Mouse (Mus musculus) skeletal muscle tissue, adult 2 months (tissue): ENCODE results near the gene Nkx2-3.

Experiments
- DNase-seq: peaks from one replicate; pipeline ENCODE4 v3.0.0-alpha.2; 2012; ENCODE audit warnings: low read depth, low spot score

Gene Nkx2-3

DNA sequence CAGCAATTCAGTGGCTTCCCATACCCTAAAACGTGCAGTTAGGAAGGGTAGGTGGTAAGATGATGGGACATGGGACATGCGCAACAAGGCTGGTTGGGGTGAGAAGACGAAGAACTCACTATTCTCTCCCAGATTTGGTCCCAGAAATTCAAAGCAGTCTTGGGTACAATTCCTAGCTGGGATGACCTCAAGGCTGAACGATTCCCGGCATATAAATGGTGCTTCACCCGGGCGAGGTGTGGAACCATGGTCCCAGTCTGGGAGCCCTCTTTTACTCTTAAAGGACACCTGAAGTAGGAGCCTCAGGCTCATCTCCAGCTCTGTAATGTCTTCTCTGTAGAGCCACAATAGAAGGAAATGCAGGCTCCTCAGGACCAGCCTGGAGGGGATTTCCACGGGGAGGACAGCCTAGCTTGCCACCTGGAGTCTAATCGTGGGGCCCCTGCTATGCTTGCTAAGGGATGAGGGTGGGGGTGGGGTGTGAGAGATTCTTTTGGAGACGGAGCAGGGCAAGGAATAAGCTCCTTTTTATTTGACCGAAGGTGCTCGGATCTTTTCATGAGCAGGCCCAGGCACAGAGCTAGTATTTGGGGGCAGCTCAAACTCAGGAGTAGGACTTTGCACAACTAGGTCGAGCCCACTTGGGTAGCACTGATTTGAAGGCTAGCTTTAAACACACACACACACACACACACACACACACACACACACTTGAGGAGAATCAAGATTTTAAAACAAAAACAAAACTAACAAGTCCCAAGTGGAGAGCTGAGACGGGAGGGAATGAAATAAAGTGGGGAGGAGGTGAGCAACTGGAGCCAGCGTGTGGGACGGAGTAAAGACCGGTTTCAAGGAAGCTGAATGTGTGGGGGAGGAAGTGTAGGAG is 6.2 kb upstream of the Nkx2-3 start:
- DNase-seq, result no peak

DNA sequence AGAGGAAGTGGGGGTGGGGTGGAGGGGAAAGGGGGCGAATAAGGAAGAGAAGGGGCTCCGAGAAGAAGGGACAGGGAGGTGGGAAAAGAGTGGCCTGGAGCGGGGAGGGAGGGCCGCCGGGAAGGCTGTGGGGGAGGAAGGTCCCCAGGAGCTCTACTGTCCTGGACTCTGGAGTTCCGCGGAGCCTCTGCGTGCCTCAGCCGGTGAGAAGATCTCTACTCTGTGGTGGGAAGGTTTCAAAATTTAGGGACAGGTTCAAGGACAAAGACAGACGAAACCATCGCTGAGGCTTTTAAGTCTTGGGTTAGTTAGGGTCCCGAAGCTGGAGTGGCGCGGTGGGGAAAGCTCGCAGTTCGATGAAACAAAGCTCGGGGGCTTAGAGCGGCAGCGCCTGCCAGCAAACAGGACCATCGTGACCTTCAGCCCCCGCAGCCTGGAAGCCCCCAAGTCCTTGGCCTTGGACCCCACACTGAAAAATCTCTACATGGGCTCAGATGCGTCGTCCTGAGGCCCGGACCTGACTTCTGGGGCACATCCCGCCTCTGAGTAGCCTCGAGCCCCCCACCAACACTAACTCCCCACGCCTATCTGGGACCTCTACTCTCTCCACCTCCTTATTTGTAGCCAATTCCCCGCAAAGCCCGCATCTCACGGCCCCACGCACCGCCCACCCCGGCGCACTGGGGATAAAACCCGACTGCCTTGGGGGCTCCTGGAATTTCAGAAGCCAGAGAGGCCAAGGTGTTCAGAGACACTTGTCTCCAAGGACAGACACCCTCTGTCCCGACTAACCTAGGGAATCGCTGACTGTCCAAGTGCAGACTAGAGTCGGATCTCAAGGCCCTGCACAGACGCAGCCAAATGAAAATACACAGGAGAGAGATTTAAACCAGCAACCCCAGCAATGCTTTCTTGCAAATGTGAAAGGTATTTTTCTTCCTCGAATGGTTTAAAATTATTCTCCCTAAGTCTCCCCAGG is 5.3 kb upstream of the Nkx2-3 start:
- DNase-seq, result no peak

DNA sequence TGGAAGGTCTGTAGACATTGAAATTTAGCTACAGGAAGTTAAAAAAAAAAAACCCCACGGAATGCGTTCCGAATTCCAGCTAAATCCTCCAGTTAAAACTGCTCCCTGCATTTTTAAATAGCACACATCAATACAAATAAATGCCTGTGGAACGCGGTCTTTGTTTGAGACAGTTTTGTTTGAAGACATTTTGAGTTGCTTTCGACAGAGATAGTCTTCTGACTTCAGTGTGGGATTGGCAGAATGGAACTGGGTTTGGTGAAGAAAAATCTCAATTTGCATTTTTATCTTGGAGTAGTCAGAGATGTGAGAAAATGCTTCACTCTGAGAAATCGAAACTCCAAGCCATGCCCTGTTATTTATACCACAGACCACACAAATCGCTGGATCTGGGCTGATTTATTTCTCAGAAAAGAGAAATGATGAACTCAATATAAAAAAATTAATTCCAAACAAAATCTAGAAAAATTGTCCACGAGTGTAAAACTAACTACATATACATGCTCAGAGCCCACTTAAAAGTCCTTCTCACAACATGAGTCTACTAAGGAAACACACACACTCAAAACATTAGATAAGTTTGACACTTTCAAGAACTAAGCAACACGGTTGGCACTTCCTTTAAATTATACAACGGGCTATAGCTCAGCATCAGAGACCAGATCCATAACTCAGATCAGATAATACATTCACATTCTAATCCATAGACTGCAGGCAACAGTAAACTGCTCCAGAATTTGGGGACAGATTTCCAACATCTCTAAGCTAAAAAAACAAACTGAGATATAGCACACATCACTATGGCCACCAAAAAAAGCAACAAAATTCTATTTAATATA is 4.1 kb upstream of the Nkx2-3 start:
- no peak for DNase-seq

DNA sequence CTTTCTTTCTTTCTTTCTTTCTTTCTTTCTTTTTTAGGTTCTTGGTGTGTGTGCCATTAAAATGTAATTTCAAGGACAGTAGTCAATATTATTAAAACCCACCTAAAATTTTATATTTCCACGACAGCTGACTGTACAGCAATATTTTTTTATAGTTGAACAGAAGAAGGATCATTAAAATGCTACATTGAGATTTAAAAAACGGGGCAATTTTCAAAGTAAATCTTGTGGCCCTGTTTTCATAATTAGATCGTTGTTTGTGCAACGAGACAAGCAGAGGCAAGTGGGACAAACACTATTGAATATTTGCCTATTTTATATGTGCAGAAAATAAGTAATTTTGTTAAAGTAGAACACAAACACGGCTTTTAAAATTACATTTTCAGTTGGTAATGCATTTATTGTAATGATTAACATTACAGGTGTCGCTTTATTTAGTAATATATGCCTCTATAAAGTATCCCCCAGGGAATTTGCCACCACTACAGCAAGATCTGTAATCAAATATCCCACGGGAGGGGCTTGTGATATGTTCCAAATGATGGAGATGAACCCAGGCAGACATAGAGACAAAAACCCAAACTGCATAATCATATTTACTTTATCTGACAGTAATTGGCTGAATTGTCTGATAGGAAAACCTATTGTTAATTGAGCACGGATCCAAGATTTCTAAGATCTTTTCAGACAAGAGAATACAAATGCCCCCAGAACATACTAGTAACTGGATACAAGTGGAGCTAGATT is 3.2 kb upstream of the Nkx2-3 start:
- no peak for DNase-seq

DNA sequence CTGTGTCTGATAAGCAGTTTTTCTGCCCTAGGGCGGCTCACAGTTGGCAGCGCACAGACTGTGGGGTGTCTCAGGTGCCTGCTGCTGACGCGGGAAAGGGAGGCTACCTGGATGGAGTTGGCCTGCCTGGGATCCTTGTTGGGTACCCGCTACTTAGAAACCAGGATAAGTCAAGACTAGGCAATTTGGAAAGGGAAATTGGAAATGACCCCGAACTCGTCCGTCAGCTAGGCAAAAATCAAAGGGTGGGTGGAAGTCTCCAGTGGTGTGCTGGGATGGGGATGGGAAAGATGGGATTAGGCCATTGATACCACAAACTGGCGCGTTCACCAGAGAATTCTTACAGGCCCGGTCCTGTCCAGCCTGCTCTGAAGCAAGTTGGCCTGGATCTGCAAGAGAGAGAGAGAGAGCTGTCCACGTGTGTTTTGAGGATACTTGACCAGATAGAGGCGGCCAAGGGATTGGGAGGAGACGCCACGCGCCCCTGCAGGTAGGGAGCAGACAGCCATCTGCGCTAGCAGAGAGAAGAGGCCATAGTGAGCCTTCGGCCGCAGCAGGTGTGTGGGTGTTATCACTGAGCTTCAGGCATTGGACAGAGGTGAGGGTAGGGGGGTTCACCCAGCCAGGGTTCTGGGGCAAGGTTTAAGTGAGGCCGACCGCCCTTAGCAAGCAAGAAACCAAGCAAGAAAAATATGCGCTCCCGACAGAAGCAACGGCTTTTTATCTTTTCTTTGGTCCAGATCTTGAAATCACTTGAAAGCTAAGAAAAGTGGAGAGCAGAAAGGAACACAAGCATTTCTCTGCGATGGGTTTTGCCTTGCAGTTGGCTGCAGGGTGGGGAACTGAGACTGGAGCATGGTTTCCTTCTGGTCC is 2.4 kb upstream of the Nkx2-3 start:
- no peak for DNase-seq

DNA sequence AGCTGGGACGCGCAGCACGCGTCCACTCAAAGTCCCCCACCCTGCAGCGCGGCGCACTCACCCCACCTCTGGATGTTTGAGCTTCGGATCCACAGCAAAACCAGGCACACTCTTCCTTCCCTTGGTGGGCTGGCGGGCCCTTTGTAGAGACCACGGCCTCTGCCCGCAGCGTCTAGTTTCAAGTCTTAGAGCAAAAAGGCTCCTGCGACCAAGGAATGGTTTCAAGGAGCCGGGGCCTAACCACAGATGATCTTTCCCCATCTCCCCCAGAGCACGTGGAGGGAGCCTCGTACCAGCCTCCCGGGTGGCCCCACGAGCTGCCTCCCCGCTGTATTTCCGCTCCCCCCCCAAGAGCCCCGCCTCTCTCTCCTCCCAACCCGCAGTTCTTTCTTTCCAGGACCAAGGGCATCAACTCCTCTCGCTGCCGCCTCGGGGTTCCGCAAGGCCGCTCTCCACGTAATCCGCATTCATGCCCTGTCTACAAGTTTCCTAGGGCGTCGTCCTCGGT is 1.7 kb upstream of the Nkx2-3 start:
- no peak for DNase-seq

DNA sequence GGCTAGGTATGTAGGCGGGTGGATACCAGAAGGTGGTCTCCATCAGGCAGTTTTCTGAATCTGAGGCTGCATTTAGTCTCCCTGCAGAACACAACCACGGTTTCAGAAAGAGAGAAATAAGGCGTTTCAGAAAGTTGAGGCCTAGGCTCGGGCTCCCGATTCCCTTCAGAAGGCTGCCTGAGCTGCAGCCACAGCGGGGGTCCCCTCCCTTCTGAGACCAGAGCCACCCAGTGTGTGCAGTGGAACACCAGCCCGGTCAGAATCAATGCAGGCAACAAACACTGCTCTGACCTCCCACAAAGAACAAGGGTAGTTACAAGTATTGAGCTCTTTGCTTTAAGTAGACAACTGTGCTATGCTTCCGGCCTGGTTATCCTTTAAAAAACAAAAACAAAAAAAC is 1.0 kb upstream of the Nkx2-3 start:
- no peak for DNase-seq

DNA sequence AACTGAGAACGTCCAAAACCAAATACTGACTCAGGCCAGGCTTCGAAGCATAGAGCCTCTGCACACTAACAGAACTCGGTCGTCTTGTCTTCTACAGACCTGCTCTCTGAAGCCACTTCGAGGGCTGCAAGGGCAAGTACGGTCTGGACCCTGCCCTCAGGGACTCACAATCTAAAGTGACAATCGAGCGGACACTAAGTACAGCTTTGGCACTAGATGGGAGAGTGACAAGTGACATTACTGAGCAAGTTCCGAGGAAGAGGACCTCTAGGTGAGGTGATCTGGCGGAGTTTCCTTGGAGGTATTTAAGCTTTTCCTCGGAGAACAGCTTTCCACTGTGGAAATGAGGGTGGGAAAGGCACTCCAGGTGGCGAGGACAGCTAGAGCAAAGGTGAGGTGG is 564 bp upstream of the Nkx2-3 start:
- no peak for DNase-seq

DNA sequence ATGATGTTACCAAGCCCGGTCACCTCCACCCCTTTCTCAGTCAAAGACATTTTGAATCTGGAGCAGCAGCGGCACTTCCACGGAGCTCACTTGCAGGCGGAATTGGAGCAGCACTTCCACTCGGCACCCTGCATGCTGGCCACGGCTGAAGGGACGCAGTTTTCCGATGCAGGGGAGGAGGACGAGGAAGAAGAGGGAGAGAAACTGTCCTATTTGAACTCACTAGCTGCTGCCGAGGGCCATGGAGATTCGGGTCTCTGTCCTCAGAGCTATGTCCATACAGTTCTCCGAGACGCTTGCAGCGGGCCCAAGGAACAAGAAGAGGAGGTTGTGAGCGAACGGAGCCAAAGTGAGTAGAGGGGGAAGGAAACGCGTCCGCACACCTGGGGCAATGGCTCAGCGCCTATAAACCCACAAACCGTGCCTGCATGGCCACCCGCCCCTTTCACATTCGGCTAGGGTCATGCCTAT is 411 bp downstream of the Nkx2-3 start:
- DNase-seq, result no peak

DNA sequence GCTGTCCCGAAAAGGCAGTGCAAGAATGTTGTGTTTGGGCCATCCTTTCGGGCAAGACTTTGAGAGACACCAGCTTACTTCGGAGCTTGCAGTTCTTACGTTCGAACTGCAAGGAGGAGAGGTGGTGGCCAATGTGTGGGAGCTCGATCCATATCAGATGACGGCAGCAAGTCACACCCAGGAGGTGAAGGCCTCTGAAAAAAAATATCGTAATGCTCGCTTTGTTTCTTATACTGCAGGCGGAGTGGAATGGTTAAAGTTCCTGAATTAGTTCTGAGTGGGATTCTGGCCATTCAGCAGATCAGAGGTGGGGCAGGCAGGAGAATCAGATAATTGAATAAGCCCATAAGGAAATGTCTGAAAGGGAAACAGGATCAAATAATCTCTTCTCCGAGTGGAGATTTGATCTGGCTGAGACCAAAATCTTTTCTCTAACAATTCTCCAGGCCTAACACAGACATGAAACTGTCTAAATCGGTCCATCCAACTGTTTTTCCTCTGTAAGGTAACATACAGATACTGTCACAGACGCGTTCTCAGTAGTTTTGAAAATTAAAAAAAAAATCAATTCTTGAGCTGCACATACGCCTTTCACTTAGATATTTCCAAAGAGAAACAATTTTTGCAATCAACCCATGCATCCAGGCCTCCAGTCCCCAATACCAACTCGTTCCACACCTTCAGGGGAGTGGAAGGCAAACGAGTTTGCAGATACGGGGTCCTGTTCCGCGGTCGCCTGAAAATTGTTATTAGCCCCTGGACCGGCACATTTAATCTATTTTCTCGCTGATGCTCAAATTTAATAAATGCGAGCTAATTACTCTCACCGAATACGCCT is 1.4 kb downstream of the Nkx2-3 start:
- DNase-seq, result no peak

DNA sequence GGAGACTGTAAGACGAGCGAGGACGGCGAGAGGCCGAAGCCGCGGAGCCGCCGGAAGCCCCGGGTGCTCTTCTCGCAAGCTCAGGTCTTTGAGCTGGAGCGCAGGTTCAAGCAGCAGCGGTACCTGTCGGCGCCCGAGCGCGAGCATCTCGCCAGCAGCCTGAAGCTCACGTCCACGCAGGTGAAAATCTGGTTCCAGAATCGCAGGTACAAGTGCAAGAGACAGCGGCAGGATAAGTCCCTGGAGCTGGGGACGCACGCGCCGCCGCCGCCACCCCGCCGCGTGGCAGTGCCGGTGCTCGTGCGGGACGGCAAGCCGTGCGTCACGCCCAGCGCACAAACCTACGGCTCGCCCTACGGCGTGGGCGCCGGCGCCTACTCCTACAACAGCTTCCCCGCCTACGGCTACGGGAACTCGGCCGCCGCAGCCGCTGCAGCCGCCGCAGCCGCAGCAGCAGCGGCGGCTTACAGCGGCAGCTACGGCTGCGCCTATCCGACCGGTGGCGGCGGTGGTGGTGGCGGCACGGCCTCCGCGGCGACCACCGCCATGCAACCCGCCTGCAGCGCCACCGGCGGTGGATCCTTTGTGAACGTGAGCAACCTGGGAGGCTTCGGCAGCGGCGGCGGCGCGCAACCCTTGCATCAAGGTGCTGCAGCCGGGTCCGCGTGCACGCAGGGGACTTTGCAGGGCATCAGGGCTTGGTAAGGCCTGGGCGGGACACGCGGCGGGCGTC is 2.4 kb downstream of the Nkx2-3 start:
- DNase-seq, result no peak

DNA sequence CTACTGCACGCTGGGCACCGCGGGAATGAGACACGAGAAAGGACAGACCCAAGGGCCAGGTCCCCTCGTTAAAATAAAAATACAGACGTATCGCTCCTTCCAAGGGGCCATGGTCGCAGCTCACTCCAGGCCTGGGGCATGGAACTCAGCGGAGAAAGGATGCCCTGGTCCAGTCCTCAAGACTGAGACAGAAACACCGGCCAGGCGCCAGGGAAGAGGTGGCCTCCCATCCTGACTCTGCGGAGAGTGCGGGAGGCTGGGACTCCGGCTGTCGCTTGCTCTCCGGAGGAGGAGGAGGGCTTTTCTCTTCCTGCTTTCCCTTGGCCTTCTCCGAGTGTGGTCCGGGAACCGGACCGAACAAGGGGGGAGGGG is 2.9 kb downstream of the Nkx2-3 start:
- DNase-seq, result no peak

DNA sequence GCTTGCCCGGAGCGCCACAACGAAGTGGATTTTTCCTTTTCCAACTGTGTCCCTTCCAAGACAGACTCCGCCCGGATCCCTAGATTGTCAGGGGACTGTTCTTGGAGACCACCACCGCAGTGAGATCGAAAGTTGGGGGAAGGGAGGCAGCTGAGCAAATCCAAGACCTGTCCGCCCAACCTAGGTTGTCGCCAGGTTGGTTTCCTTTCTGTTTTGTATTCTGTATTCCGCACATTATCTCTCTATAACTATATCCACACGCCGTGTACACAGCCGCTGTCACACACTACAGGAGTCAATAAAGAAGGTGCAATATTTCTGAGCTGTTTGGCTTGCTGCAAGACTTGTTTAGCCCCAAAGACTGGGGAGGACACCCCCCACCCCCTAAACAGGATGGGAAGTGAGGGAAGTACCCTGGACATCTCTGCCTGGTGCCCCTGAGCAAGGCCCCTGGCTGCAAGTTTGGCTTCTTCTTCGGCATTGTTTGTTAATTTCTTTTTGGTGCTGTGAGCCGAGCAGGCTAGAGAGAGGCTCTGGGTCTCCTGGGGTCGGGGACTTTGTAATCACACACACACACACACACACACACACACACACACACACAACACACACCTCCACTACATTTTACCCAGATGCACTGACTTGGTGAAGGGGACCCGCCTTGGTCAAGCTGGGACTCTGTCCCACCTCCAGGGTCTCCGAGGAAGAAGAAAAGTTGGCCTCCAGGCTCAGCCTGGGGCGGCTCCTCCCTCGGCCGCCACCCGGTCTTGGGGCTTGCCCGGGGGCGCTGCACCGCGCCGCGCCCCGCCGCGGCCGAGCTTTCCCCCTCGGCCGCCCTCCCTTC is 3.7 kb downstream of the Nkx2-3 start:
- DNase-seq, result no peak

DNA sequence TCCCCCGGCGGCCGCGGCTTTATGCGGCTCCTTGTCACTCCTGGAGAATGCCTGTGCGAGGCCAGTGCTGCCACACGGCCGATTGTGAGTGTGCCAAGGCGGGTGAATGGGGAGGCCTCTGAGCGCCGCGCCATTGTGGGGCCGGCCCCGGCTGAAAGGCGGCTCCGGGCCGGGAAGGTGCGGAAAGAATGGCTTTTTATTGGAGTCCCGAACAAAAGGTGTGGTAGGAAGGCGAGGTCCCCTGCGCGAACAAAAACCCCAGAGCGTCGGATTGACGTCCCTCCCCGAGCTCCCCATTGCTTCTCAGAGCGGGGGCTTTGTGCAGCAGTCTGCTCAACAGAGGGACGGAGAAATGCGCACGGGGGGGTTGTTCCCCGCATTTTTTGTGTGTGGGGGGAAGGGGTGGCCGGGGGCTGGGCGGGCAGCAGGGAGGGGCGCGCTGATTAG is 4.3 kb downstream of the Nkx2-3 start:
- DNase-seq, result no peak

DNA sequence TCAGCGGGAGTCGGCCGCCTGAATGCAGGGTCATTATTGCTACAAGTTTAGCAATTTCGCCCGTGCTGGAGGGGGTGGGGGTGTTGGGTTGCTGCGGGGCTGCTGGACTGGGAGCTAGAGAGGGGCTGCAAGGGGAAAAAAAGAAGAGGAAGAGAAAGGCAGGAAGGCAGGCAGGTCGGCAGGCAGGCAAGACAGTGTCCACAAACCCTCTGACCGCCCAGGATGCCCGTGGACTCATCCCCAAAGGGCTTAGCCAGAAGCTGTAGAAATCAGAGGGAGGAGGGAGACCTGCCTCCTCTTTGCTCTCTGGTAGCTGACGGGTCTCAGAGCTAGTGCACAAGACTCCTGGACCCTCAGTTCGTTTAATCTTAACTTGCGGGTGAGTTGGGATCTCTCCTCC is 4.8 kb downstream of the Nkx2-3 start:
- DNase-seq, result no peak

DNA sequence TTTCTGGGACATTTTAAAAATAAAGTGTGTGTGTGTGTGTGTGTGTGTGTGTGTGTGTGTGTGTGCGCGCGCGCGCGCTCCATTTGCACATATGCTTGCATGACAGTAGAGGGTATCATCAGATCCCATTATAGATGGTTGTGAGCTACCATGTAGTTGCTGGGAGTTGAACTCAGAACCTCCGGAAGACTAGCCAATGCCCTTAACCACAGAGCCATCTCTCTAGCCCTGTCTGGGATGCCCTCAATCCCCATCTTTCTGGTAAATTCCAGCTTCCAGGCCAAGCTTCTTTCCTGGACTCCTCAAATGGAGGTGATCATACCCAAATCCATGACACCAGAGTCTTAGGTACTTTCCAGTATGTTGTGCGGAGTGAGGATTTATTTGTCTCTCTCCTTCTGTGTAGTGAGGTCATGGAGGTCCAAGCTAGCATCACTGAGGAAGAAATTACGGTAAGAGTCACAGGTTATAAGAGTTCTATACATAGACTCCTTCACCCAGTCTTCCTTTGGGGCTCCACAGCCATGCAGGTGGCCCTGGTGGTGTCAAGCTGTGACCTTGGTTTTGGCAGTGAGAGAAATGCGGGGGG is 5.7 kb downstream of the Nkx2-3 start:
- no peak for DNase-seq
